Mouse (Mus musculus) liver, adult 2 months (tissue): ENCODE results near the gene Disc1. TPM values are rescaled to one million over a fixed set of nuclear protein-coding genes. Genes with fewer than 3 reads are reported as not detected.

Experiments used
- DNase-seq: peaks from one replicate; pipeline ENCODE4 v3.0.0-alpha.2; 2011; ENCODE audit warnings: low read depth, low spot score; ENCODE audit errors: extremely low read depth
- H3K27ac ChIP-seq: fragments of 200-500 bp; replicated peaks from 2 replicates; pipeline ENCODE4 v1.5.1; 2012; ENCODE audit warnings: low read depth, mild to moderate bottlenecking, control low read depth, inconsistent platforms, low read length; ENCODE audit not compliant: insufficient read depth
- H3K27me3 ChIP-seq: fragments of 200-500 bp; 2 replicates; pipeline ENCODE4 v1.6.1; 2012; ENCODE audit warnings: mild to moderate bottlenecking, moderate library complexity, low read length, inconsistent platforms; ENCODE audit not compliant: control insufficient read depth, insufficient read depth
- H3K36me3 ChIP-seq: fragments of 200-500 bp; 2 replicates; pipeline ENCODE4 v1.6.1; 2012; ENCODE audit warnings: low read length, inconsistent platforms; ENCODE audit not compliant: control insufficient read depth, insufficient read depth
- H3K4me1 ChIP-seq: fragments of 200-500 bp; 2 replicates; pipeline ENCODE4 v1.6.1; 2011; ENCODE audit warnings: low read length; ENCODE audit not compliant: control insufficient read depth, insufficient read depth
- H3K4me3 ChIP-seq: fragments of 200-500 bp; 2 replicates; pipeline ENCODE4 v1.5.1; 2011; ENCODE audit warnings: low read depth, mild to moderate bottlenecking, control low read depth, low read length, moderate library complexity; ENCODE audit not compliant: insufficient read depth
- H3K79me2 ChIP-seq: fragments of 200-500 bp; 2 replicates; pipeline ENCODE4 v1.6.1; 2012; ENCODE audit warnings: inconsistent platforms, mild to moderate bottlenecking, low read length, moderate library complexity; ENCODE audit not compliant: control insufficient read depth, insufficient read depth
- H3K9ac ChIP-seq: fragments of 200-500 bp; 2 replicates; pipeline ENCODE4 v1.6.1; 2012; ENCODE audit warnings: low read depth, mild to moderate bottlenecking, control low read depth, inconsistent platforms, low read length
- CTCF ChIP-seq: fragments of 200-500 bp; IDR thresholded peaks from 2 replicates; pipeline ENCODE4 v1.5.1; 2011; ENCODE audit warnings: low read depth, low read length, control low read depth
- POLR2A ChIP-seq: fragments of 200-500 bp; IDR thresholded peaks from 2 replicates; pipeline ENCODE4 v1.6.1; 2011; ENCODE audit warnings: low read length, control low read depth; ENCODE audit not compliant: insufficient read depth; ENCODE audit errors: extremely low read depth
- WGBS: fragments of 180-500 bp; shearing (Covaris S2); methylation state at CpG from one replicate; pipeline ENCODE4 v1.1.7; 2018; 5-methylcytosine and 5-hydroxymethylcytosine counted together
- polyA plus RNA-seq: library from polyadenylated mRNA; depleted of rRNA; stranded (reverse); fragments of >200 nt; gene quantifications from 2 replicates; pipeline ENCODE4 v1.2.3, GENCODE M21; 2012
- total RNA-seq: library from RNA; depleted of rRNA; stranded (reverse); fragments of >200 nt; gene quantifications from 2 replicates; pipeline ENCODE4 v1.2.3, GENCODE M21; 2014

Gene Disc1
- total and polyA plus RNA-seq, 2 experiments = 0.16 to 0.37 TPM

GRCm38 (mm10) chr8:125195121-125195520, 141.1 kb downstream of the Disc1 start:
- TF ChIP-seq CTCF (no peak), POLR2A (no peak)

GRCm38 (mm10) chr8:125196573-125197094, 142.6 kb downstream of the Disc1 start:
- Histone ChIP-seq H3K4me1 (no peaks in the 10 kb centered on the region), H3K27ac (no peak overlapping the region), H3K27me3 (no peaks in the 10 kb centered on the region), H3K4me3 (no peak overlapping the region), H3K79me2 (no peaks in the 10 kb centered on the region), H3K9ac (no peak overlapping the region), H3K36me3 (no peaks in the 10 kb centered on the region)
- DNase-seq = no peak
- TF ChIP-seq POLR2A (no peak), CTCF (no peak)
- 94% methylated on average over 14 of the region's 14 CpGs for WGBS

More at GRCm38 (mm10) chr8:125195121-125195520, 141.1 kb downstream of the Disc1 start:
- DNase-seq = no peak
- Histone ChIP-seq H3K79me2 (no peaks in the 10 kb centered on the region), H3K4me1 (no peaks in the 10 kb centered on the region), H3K27me3 (no peaks in the 10 kb centered on the region), H3K9ac (no peak overlapping the region), H3K27ac (no peak overlapping the region), H3K36me3 (no peaks in the 10 kb centered on the region), H3K4me3 (no peak overlapping the region)
- 79% methylated on average over 9 of the region's 9 CpGs for WGBS

GRCm38 (mm10) chr8:125197341-125198002, 143.5 kb downstream of the Disc1 start:
- WGBS = 93% methylated on average over 7 of the region's 7 CpGs
- DNase-seq = no peak
- TF ChIP-seq POLR2A (no peak), CTCF (no peak)
- Histone ChIP-seq H3K4me3 (no peak overlapping the region), H3K27me3 (no peaks in the 10 kb centered on the region), H3K9ac (no peak overlapping the region), H3K79me2 (no peaks in the 10 kb centered on the region), H3K36me3 (no peaks in the 10 kb centered on the region), H3K27ac (no peak overlapping the region), H3K4me1 (no peaks in the 10 kb centered on the region)

- Histone ChIP-seq H3K4me3 (no peak overlapping the region), H3K27me3 (no peaks in the 10 kb centered on the region), H3K36me3 (no peaks in the 10 kb centered on the region), H3K79me2 (no peaks in the 10 kb centered on the region), H3K27ac (no peak overlapping the region), H3K9ac (no peak overlapping the region), H3K4me1 (no peaks in the 10 kb centered on the region)
- WGBS = 73% methylated on average over 9 of the region's 9 CpGs
- TF ChIP-seq CTCF = no peak
- no peak for TF ChIP-seq POLR2A
- no peak for DNase-seq
These were observed 144.6 kb downstream of the Disc1 start for GRCm38 (mm10) chr8:125198420-125199196.

GRCm38 (mm10) chr8:125199197-125199939, 145.4 kb downstream of the Disc1 start:
- Histone ChIP-seq H3K4me3 (no peak overlapping the region), H3K79me2 (no peaks in the 10 kb centered on the region), H3K36me3 (no peaks in the 10 kb centered on the region), H3K4me1 (no peaks in the 10 kb centered on the region), H3K9ac (no peak overlapping the region), H3K27me3 (no peaks in the 10 kb centered on the region), H3K27ac (no peak overlapping the region)
- 61% methylated on average over 16 of the region's 16 CpGs for WGBS
- TF ChIP-seq CTCF = no peak
- no peak for TF ChIP-seq POLR2A
- no peak for DNase-seq
